Mouse (Mus musculus) midbrain, embryonic 10.5 days (tissue): Measurements from ENCODE around the gene Cited4. TPM values are rescaled to one million over a fixed set of nuclear protein-coding genes. Genes with fewer than 3 reads are reported as not detected.

Source experiments
- DNase-seq: peaks from one replicate; pipeline ENCODE4 v3.0.0-alpha.2; 2017; ENCODE audit warnings: low spot score
- H3K27ac ChIP-seq: fragments of 300-500 bp; sonication (generic); replicated peaks from 2 replicates; pipeline ENCODE4 v1.5.1; 2016; ENCODE audit warnings: mild to moderate bottlenecking
- H3K27me3 ChIP-seq: fragments of 300-500 bp; sonication (generic); 2 replicates; pipeline ENCODE4 v1.6.1; 2016; ENCODE audit warnings: low read depth, mild to moderate bottlenecking; ENCODE audit not compliant: poor library complexity, severe bottlenecking
- H3K36me3 ChIP-seq: fragments of 300-500 bp; sonication (generic); 2 replicates; pipeline ENCODE4 v1.6.1; 2016; ENCODE audit warnings: mild to moderate bottlenecking, moderate library complexity
- H3K4me1 ChIP-seq: fragments of 300-500 bp; sonication (generic); 2 replicates; pipeline ENCODE4 v1.6.1; 2016
- H3K4me3 ChIP-seq: fragments of 300-500 bp; sonication (generic); 2 replicates; pipeline ENCODE4 v1.5.1; 2016; ENCODE audit warnings: mild to moderate bottlenecking, moderate library complexity
- H3K9me3 ChIP-seq: fragments of 300-500 bp; sonication (generic); replicated peaks from 2 replicates; pipeline ENCODE4 v1.6.1; 2016; ENCODE audit warnings: mild to moderate bottlenecking
- WGBS: fragments of 180-500 bp; shearing (Covaris S2); methylation state at CpG from one replicate; pipeline ENCODE4 v1.1.7; 2016; 5-methylcytosine and 5-hydroxymethylcytosine counted together
- polyA plus RNA-seq: library from polyadenylated mRNA; unstranded; fragments of >200 nt; fragmentation: Nextera tagmentation; extraction: Ambion mirVana; gene quantifications from 2 replicates; pipeline ENCODE4 v1.2.1, GENCODE M21; 2016

Cited4 gene
- polyA plus RNA-seq, 1 experiment from 2014 or later: 12.7 TPM

- WGBS: 47% methylated on average over 4 of the region's 4 CpGs
- Histone ChIP-seq H3K27me3 (peaks cover 56% of the 10 kb centered on the region), H3K27ac (no peak overlapping the region), H3K4me3 (no peak overlapping the region), H3K9me3 (no peaks in the 10 kb centered on the region), H3K36me3 (no peaks in the 10 kb centered on the region), H3K4me1 (peaks cover 22% of the 10 kb centered on the region)
- no peak for DNase-seq
Measured at GRCm38 (mm10) chr4:120665144-120665700, 1.1 kb upstream of the Cited4 start.

GRCm38 (mm10) chr4:120665782-120666181 is 590 bp upstream of the Cited4 start:
- Histone ChIP-seq H3K4me1 (peaks cover 24% of the 10 kb centered on the region), H3K4me3 (peak overlapping the region; percentile 82; the same call in 1 of the 2 replicates), H3K27me3 (peaks cover 62% of the 10 kb centered on the region), H3K36me3 (no peaks in the 10 kb centered on the region), H3K27ac (no peak overlapping the region), H3K9me3 (no peaks in the 10 kb centered on the region)
- no peak for DNase-seq
- 70% methylated on average over 7 of the region's 7 CpGs for WGBS

- peak; percentile 72 for DNase-seq
- peak overlapping the region; percentile 82 for H3K4me3 ChIP-seq
- peaks cover 31% of the 10 kb centered on the region for H3K4me1 ChIP-seq
- H3K36me3 ChIP-seq: no peaks in the 10 kb centered on the region
- H3K27ac ChIP-seq: peak overlapping the region; percentile 78
- under 1% methylated on average over 50 of the region's 50 CpGs for WGBS
- H3K9me3 ChIP-seq: no peaks in the 10 kb centered on the region
- H3K27me3 ChIP-seq: peaks cover 68% of the 10 kb centered on the region
Measured at GRCm38 (mm10) chr4:120667045-120667501, 701 bp downstream of the Cited4 start.

- peaks cover 31% of the 10 kb centered on the region for H3K4me1 ChIP-seq
- H3K27ac ChIP-seq: peak overlapping the region; percentile 78
- H3K9me3 ChIP-seq: no peaks in the 10 kb centered on the region
- DNase-seq: no peak
- peak overlapping the region; percentile 82 for H3K4me3 ChIP-seq
- H3K27me3 ChIP-seq: peaks cover 73% of the 10 kb centered on the region
- no peaks in the 10 kb centered on the region for H3K36me3 ChIP-seq
- WGBS: 12% methylated on average over 10 of the region's 10 CpGs
Measured at GRCm38 (mm10) chr4:120667555-120667954, 1.2 kb downstream of the Cited4 start.

- WGBS: 84% methylated on average over 4 of the region's 4 CpGs
Measured at GRCm38 (mm10) chr4:120668551-120668950, 2.2 kb downstream of the Cited4 start.

GRCm38 (mm10) chr4:120669585-120669984 is 3.2 kb downstream of the Cited4 start:
- WGBS: 81% methylated on average over 5 of the region's 5 CpGs
- Histone ChIP-seq H3K27me3 (peaks cover 82% of the 10 kb centered on the region), H3K36me3 (no peaks in the 10 kb centered on the region), H3K4me1 (peaks cover 31% of the 10 kb centered on the region), H3K27ac (no peak overlapping the region), H3K9me3 (no peaks in the 10 kb centered on the region), H3K4me3 (no peak overlapping the region)
- no peak for DNase-seq

More at GRCm38 (mm10) chr4:120668551-120668950, 2.2 kb downstream of the Cited4 start:
- no peaks in the 10 kb centered on the region for H3K9me3 ChIP-seq
- DNase-seq: no peak
- no peak overlapping the region for H3K27ac ChIP-seq
- H3K4me1 ChIP-seq: peaks cover 31% of the 10 kb centered on the region
- H3K36me3 ChIP-seq: no peaks in the 10 kb centered on the region
- peaks cover 79% of the 10 kb centered on the region for H3K27me3 ChIP-seq
- no peak overlapping the region for H3K4me3 ChIP-seq

- Histone ChIP-seq H3K36me3 (no peaks in the 10 kb centered on the region), H3K4me1 (peaks cover 28% of the 10 kb centered on the region), H3K27me3 (peaks cover 70% of the 10 kb centered on the region), H3K9me3 (no peaks in the 10 kb centered on the region), H3K27ac (no peak overlapping the region), H3K4me3 (no peak overlapping the region)
- WGBS: 39% methylated on average over 12 of the region's 12 CpGs
- no peak for DNase-seq
Measured at GRCm38 (mm10) chr4:120671046-120671445, 4.7 kb downstream of the Cited4 start.

- Histone ChIP-seq H3K27ac (0 out of 2 replicates have a peak overlapping the region, but pooled peaks have one; percentile 9), H3K27me3 (peaks cover 46% of the 10 kb centered on the region), H3K4me1 (peaks cover 9% of the 10 kb centered on the region; the same call in 1 of the 2 replicates), H3K9me3 (no peaks in the 10 kb centered on the region), H3K36me3 (no peaks in the 10 kb centered on the region), H3K4me3 (no peak overlapping the region)
- 92% methylated on average over 3 of the region's 3 CpGs for WGBS
- no peak for DNase-seq
Measured at GRCm38 (mm10) chr4:120673606-120674005, 7.2 kb downstream of the Cited4 start.

- H3K27ac ChIP-seq: no peak overlapping the region
- H3K4me3 ChIP-seq: no peak overlapping the region
- whole genome bisulfite sequencing: 82% methylated on average over 8 of the region's 8 CpGs
Measured at GRCm38 (mm10) chr4:120674775-120675451, 8.5 kb downstream of the Cited4 start.

GRCm38 (mm10) chr4:120675640-120676039 is 9.3 kb downstream of the Cited4 start:
- H3K9me3 ChIP-seq: no peaks in the 10 kb centered on the region
- no peaks in the 10 kb centered on the region for H3K36me3 ChIP-seq
- H3K27ac ChIP-seq: no peak overlapping the region
- peaks cover 26% of the 10 kb centered on the region for H3K27me3 ChIP-seq
- DNase-seq: no peak
- 84% methylated on average over 2 of the region's 2 CpGs for WGBS
- no peak overlapping the region for H3K4me3 ChIP-seq
- H3K4me1 ChIP-seq: peaks cover 8% of the 10 kb centered on the region; the same call in 1 of the 2 replicates

More at GRCm38 (mm10) chr4:120674775-120675451, 8.5 kb downstream of the Cited4 start:
- no peaks in the 10 kb centered on the region for H3K9me3 ChIP-seq
- DNase-seq: no peak
- H3K36me3 ChIP-seq: no peaks in the 10 kb centered on the region
- H3K4me1 ChIP-seq: peaks cover 9% of the 10 kb centered on the region; the same call in 1 of the 2 replicates
- peaks cover 33% of the 10 kb centered on the region for H3K27me3 ChIP-seq

- no peaks in the 10 kb centered on the region for H3K27me3 ChIP-seq
- H3K9me3 ChIP-seq: no peaks in the 10 kb centered on the region
- WGBS: 57% methylated on average over 7 of the region's 7 CpGs
- H3K4me3 ChIP-seq: no peak overlapping the region
- H3K36me3 ChIP-seq: no peaks in the 10 kb centered on the region
- H3K27ac ChIP-seq: no peak overlapping the region
- DNase-seq: no peak
- 0 out of 2 replicates have a peak, but pooled peaks cover 3% of the 10 kb centered on the region for H3K4me1 ChIP-seq
Measured at GRCm38 (mm10) chr4:120680953-120681352, 14.6 kb downstream of the Cited4 start.

GRCm38 (mm10) chr4:120682168-120682567 is 15.8 kb downstream of the Cited4 start:
- WGBS: 31% methylated on average over 10 of the region's 10 CpGs
- Histone ChIP-seq H3K9me3 (no peaks in the 10 kb centered on the region), H3K36me3 (no peaks in the 10 kb centered on the region), H3K4me1 (0 out of 2 replicates have a peak, but pooled peaks cover 3% of the 10 kb centered on the region), H3K27ac (no peak overlapping the region), H3K4me3 (no peak overlapping the region), H3K27me3 (no peaks in the 10 kb centered on the region)
- DNase-seq: peak; percentile 72
